Mouse (Mus musculus) activated CD4-positive, CD25-positive, alpha-beta regulatory T cell (primary cell): ENCODE results near the gene Nid2. TPM values are rescaled to one million over a fixed set of nuclear protein-coding genes. Genes with fewer than 3 reads are reported as not detected.

Experiments
- polyA plus RNA-seq, 2 experiments: library from polyadenylated mRNA; unstranded; fragments of 100-300 nt; shearing (Covaris generic); gene quantifications; one replicate each; pipeline ENCODE4 v1.2.1; 2017

The Nid2 gene
- polyA plus RNA-seq: 1 to 10 TPM; 1.8 to 7.5 TPM

GRCm38 (mm10) chr14:19751025-19751771 is at the start of gene Nid2:
TSS of gene Nid2 (plus strand) at chr14:19751265.

GRCm38 (mm10) chr14:19823321-19824142 is 72.5 kb downstream of the Nid2 start, which contains the start of gene Rtraf:
TSS of gene Rtraf (minus strand) at chr14:19823824.

Other genes with a start within 250 kb of the Nid2 start
- not detected for gene Gm2244, start 201.3 kb upstream of the Nid2 start, polyA plus RNA-seq
- 1 to 10 TPM; 4.3 to 9.4 TPM for gene Gm2237, start 166.1 kb upstream of the Nid2 start, polyA plus RNA-seq
- not detected for gene Gm5458, start 148.7 kb upstream of the Nid2 start, polyA plus RNA-seq
- gene Rtraf, start 72.6 kb downstream of the Nid2 start, polyA plus RNA-seq: 100 to 1,000 TPM; 136 to 143 TPM
- gene Gng2, start 226.4 kb downstream of the Nid2 start, polyA plus RNA-seq: 10 to 100 TPM; 80.4 to 84.8 TPM